Mouse (Mus musculus) hindbrain, embryonic 16.5 days (tissue): ENCODE results near the gene Aurkb. TPM values are rescaled to one million over a fixed set of nuclear protein-coding genes. Genes with fewer than 3 reads are reported as not detected.
A peak's percentile ranks its signal among the peaks of the same experiment; 100 is the strongest.
"Not testable (repeated sequence)": the region's sequence is repeated elsewhere in the genome, so short reads cannot be mapped to it uniquely, and the experiment has no call there.

Source experiments
- ATAC-seq: fragments of 200-750 bp; cut with Nextera tagmentation; 2 replicates; pipeline ENCODE4 v1.8.0; 2017; ENCODE audit warnings: moderate TSS enrichment, moderate library complexity
- H3K27ac ChIP-seq: fragments of 300-500 bp; sonication (generic); 2 replicates; pipeline ENCODE4 v1.5.1; 2014; ENCODE audit warnings: low read depth, mild to moderate bottlenecking, control low read depth, low read length, moderate library complexity
- H3K27me3 ChIP-seq: fragments of 300-500 bp; sonication (generic); replicated peaks from 2 replicates; pipeline ENCODE4 v1.6.1; 2014; ENCODE audit warnings: low read length; ENCODE audit not compliant: control insufficient read depth, insufficient read depth
- H3K36me3 ChIP-seq: fragments of 300-500 bp; sonication (generic); 2 replicates; pipeline ENCODE4 v1.6.1; 2014; ENCODE audit warnings: mild to moderate bottlenecking, low read length, moderate library complexity, mixed read lengths; ENCODE audit not compliant: control insufficient read depth, insufficient read depth
- H3K4me1 ChIP-seq: fragments of 300-500 bp; sonication (generic); 2 replicates; pipeline ENCODE4 v1.6.1; 2014; ENCODE audit warnings: low read depth, low read length; ENCODE audit not compliant: control insufficient read depth, insufficient read depth
- H3K4me2 ChIP-seq: fragments of 300-500 bp; sonication (generic); 2 replicates; pipeline ENCODE4 v1.6.1; 2014; ENCODE audit warnings: mild to moderate bottlenecking, low read length, control low read depth, moderate library complexity
- H3K4me3 ChIP-seq: fragments of 300-500 bp; sonication (generic); 2 replicates; pipeline ENCODE4 v1.5.1; 2014; ENCODE audit warnings: mild to moderate bottlenecking, low read length, control low read depth, moderate library complexity
- H3K9ac ChIP-seq: fragments of 300-500 bp; sonication (generic); 2 replicates; pipeline ENCODE4 v1.6.1; 2014; ENCODE audit warnings: low read depth, mild to moderate bottlenecking, control low read depth, low read length, moderate library complexity
- H3K9me3 ChIP-seq: fragments of 300-500 bp; sonication (generic); 2 replicates; pipeline ENCODE4 v1.6.1; 2014; ENCODE audit warnings: mild to moderate bottlenecking, low read length, moderate library complexity; ENCODE audit not compliant: control insufficient read depth
- WGBS: fragments of 180-500 bp; shearing (Covaris S2); extraction: QIAGEN DNeasy Blood & Tissue Kit; methylation state at CpG from one replicate; pipeline ENCODE4 v1.1.7; 2014; 5-methylcytosine and 5-hydroxymethylcytosine counted together
- polyA plus RNA-seq: library from polyadenylated mRNA; unstranded; fragments of >200 nt; fragmentation: Nextera tagmentation; extraction: Ambion mirVana; gene quantifications from 2 replicates; pipeline ENCODE4 v1.2.1, GENCODE M21; 2015

Gene Aurkb
- polyA plus RNA-seq = 26.9 and 32.2 TPM in 2 replicates

DNA sequence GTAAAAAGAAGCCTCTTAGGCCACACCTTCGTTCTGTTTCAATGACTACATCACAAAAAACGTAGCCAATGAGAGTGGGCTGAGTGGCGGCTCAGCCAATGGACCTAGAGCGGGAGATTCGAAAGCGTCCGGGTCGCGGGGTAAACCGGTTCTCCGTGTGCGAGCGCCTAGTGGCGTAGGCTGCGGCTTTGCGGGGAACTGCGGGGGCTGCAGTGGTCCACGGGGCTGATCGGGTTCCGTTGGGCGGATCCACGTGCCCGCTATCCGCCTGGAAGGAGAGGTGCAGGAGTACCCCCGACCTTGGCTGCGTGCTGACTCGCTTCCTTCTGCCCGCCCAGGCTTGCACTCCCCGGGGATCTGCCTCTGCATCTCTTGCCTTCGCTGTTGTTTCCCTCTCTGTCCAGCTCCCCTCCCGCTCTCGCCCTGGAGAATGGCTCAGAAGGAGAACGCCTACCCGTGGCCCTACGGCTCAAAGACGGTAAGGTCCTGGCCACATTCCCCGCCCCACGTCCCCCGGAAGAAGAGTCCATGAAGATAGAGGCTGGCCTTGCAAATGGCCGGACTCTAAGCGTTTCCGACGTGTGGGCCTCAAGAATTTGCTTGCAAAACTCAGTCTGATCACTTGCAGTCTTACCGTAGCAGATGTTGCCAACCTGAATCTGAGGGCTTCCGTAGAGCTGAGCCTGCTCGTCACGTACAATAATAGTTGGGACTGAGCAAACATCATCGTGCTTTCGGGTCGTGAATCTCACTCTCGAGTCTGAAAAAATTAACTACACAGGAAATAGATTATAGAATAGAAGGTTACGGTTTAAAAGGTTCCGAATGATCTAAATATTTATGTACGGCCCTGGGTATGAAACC, at the start of gene Aurkb:
Gene Aurkb (plus strand): TSS at position 117 of the 864 bp plus-strand sequence.
- Histone ChIP-seq H3K27me3 (no peaks in the 10 kb centered on the region), H3K4me1 (peaks cover 8% of the 10 kb centered on the region), H3K4me3 (peak within 1 kb of the TSS; percentile 56), H3K9me3 (no peaks in the 10 kb centered on the region), H3K36me3 (no peaks in the 10 kb centered on the region), H3K9ac (peak within 1 kb of the TSS; percentile 50), H3K4me2 (peak within 1 kb of the TSS; percentile 91), H3K27ac (no peak within 1 kb of the TSS)
- WGBS = under 1% methylated on average over 54 of the region's 54 CpGs
- peak; percentile 76 for ATAC-seq

DNA sequence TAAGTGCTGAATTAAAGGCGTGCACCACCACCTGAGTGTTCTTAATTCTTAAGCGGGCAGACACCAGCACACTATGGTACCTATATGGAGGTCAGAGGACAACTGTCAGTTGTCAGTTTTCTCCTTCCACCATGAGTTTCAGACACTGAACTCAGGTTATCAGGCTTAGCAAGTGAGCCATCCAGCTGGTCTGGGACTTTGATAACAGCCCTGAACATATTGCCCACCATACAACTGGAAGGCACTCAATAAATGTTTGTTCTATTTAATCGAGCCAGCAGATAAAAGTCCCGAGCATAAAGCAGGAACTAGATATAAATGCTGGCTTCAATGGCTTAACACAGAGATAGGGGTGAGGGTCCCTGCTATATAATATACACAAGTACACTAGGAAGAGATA, 48.4 kb upstream of the Aurkb start:
- H3K27me3 ChIP-seq = no peaks in the 10 kb centered on the region
- H3K4me1 ChIP-seq = no peaks in the 10 kb centered on the region
- 96% methylated on average over 4 of the region's 4 CpGs for WGBS
- no peaks in the 10 kb centered on the region for H3K9me3 ChIP-seq
- no peak overlapping the region for H3K9ac ChIP-seq
- no peak for ATAC-seq
- no peak overlapping the region for H3K27ac ChIP-seq
- no peak overlapping the region for H3K4me3 ChIP-seq
- peaks cover 58% of the 10 kb centered on the region for H3K36me3 ChIP-seq
- H3K4me2 ChIP-seq = no peak overlapping the region

- H3K9ac ChIP-seq, H3K9me3 ChIP-seq, H3K4me3 ChIP-seq, H3K4me2 ChIP-seq, H3K4me1 ChIP-seq, ATAC-seq, H3K27ac ChIP-seq, H3K27me3 ChIP-seq: not testable (repeated sequence)
- WGBS = 97% methylated on average over 4 of the region's 4 CpGs
- H3K36me3 ChIP-seq = peaks cover 24% of the 10 kb centered on the region
These were observed 42.7 kb upstream of the Aurkb start for GRCm38 (mm10) chr11:69002782-69003181.

- Histone ChIP-seq H3K36me3 (peaks cover 21% of the 10 kb centered on the region), H3K4me1 (peaks cover 10% of the 10 kb centered on the region), H3K4me2 (no peak overlapping the region), H3K27me3 (no peaks in the 10 kb centered on the region), H3K9ac (no peak overlapping the region), H3K9me3 (no peaks in the 10 kb centered on the region), H3K4me3 (no peak overlapping the region), H3K27ac (no peak overlapping the region)
- 63% methylated on average over 4 of the region's 4 CpGs for WGBS
- no peak for ATAC-seq
These were observed 41.9 kb upstream of the Aurkb start for GRCm38 (mm10) chr11:69003592-69003991.

DNA sequence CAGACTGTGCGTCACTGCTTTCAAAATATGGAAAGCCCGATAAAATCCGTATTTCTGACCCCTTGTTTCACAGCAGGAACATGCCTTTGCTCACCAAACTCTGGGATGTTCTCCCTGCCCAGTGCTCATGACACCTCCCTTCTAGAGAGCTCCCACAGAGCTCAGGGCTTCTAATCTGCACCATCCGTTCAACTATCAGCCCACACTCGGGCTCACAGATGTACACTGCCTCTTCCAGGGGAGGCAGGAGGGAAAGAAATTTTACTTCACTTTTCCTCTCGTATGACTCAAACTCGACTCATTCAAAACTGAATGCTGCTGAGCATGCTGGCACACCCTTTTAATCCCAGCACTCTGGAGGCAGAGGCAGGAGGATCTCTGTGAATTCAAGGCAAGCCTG, 40.3 kb upstream of the Aurkb start:
- no peak overlapping the region for H3K9ac ChIP-seq
- H3K9me3 ChIP-seq = no peaks in the 10 kb centered on the region
- no peak for ATAC-seq
- H3K4me2 ChIP-seq = no peak overlapping the region
- H3K27ac ChIP-seq = no peak overlapping the region
- no peak overlapping the region for H3K4me3 ChIP-seq
- WGBS = 91% methylated on average over 7 of the region's 7 CpGs
- peaks cover 10% of the 10 kb centered on the region for H3K4me1 ChIP-seq
- peaks cover 15% of the 10 kb centered on the region for H3K36me3 ChIP-seq
- H3K27me3 ChIP-seq = no peaks in the 10 kb centered on the region

DNA sequence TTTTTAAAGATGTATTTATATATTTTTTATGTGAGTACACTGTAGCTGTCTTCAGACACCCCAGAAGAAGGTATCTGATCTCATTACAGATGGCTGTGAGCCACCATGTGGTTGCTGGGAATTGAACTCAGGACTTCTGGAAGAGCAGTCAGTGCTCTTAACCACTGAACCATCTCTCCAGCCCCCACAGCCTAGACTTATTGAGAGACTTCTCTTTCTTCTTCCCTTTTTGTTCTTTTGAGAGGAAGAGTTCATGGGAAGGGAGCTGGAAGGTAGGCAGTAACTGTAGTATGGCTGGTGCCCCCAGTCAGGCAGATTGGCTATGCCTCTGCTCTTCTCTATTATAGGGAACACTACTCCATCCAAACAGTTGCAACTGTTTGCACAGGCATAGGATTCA, 38.9 kb upstream of the Aurkb start:
- H3K4me3 ChIP-seq, H3K27me3 ChIP-seq, H3K9ac ChIP-seq, ATAC-seq, H3K4me2 ChIP-seq, H3K36me3 ChIP-seq, H3K9me3 ChIP-seq, H3K27ac ChIP-seq: not testable (repeated sequence)
- H3K4me1 ChIP-seq = peaks cover 15% of the 10 kb centered on the region

DNA sequence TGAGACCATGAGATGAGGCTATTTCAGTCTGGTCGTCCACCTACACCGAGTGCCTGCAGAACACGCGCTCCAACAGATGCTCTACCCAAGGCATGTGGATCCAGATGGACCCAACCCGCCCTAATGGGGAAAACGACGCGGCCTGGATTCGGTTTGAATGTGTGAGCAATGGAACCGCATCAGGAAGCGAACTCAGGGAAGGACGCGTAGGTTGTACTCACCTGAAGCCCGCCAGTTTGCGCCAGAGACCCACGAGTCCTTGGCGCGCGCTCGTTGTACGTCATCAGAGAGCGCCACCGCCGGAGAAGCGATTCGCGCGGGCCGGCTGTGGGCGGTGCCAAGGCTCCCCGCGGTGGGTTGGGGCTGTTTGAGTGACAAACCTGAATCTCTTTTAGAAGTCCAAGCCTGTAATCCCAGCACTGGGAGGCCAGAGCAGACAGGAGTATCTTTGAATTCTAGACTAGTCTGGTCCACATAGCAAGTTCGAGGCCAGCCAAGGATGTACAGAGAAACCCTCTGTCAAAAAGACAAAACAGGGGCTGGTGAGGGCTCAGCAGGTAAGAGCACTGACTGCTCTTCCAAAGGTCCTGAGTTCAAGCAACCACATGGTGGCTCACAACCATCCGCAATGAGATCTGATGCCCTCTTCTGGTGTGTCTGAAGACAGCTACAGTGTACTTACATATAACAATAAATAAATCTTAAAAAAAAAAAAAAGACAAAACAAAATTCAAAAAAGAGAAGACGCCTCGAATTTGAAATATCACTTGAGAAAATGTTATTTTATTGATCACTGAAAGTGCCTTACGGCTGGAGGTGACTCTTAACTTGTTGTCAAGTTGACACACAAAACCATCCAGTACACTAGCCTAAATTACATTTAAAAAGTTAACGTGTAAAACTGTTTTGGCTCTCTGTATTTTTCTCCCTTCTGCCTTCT, 37.0 kb upstream of the Aurkb start, which contains the start of gene Pfas:
Gene Pfas (minus strand): TSS at position 279 of the 940 bp plus-strand sequence.
- H3K4me1 ChIP-seq = peaks cover 15% of the 10 kb centered on the region
- no peaks in the 10 kb centered on the region for H3K36me3 ChIP-seq
- 9% methylated on average over 38 of the region's 38 CpGs for WGBS
- no peaks in the 10 kb centered on the region for H3K9me3 ChIP-seq
- peak within 1 kb of the TSS; percentile 61 for H3K9ac ChIP-seq
- peak within 1 kb of the TSS; percentile 54; the same call in 1 of the 2 replicates for H3K27ac ChIP-seq
- no peaks in the 10 kb centered on the region for H3K27me3 ChIP-seq
- ATAC-seq = peak; percentile 83
- H3K4me3 ChIP-seq = peak within 1 kb of the TSS; percentile 55
- H3K4me2 ChIP-seq = peak within 1 kb of the TSS; percentile 56

GRCm38 (mm10) chr11:69009508-69009907, 35.9 kb upstream of the Aurkb start:
- peaks cover 15% of the 10 kb centered on the region for H3K4me1 ChIP-seq
- no peak for ATAC-seq
- H3K9me3 ChIP-seq = no peaks in the 10 kb centered on the region
- H3K27me3 ChIP-seq = no peaks in the 10 kb centered on the region
- H3K4me3 ChIP-seq = no peak overlapping the region
- no peaks in the 10 kb centered on the region for H3K36me3 ChIP-seq
- WGBS = 90% methylated on average over 1 of the region's 1 CpGs
- H3K4me2 ChIP-seq = no peak overlapping the region
- no peak overlapping the region for H3K9ac ChIP-seq
- H3K27ac ChIP-seq = no peak overlapping the region
